Mouse (Mus musculus): ENCODE measurements at regions not wholly inside any gene's neighbourhood (a gene's known extent, or its start where the extent isn't known, plus 50 kb on each side); places are given as distances from the start of the nearest gene placed in this dataset.

DNA sequence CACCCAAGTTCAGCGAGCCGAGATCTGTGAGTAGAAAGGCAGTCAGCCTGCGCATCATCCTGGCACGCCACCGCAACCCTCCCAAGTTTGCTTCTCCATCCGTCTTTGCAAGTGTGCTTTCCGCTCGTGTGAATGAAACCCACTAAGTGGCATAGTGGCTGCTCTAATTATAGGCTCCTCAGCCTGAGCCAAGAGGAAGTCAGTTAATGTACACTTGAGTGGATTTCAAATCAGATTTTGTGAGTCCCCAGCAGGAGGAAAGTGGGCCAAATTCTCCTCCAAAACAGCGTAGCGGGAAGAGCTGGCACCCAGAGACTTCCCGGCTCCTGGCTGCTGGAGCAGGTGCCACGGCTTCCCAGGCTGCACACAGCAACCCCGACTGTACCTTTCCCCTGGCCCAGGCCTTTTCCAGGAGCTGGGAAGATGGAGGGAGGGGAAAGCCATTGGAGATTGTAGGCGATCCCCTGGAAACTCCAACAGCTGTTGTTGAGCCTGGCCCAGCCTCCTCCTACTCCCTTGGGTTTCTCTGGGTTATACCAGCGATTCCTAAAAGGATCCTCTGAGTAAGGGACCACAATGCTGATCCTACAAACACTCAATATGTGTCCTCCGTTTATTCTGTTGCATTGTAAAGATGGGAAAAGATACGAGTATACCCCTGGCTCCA is 158.3 kb downstream of the Cryba4 start:
- Histone ChIP-seq H3K27ac (ENCODE audit: control insufficient read depth, low read depth, low read length) (no peak overlapping the region), H3K27me3 (ENCODE audit: control insufficient read depth in 1 of 2, insufficient read depth in 2 of 2, low read length in 2 of 2) (no peaks in the 10 kb centered on the region), H3K79me2 (ENCODE audit: control insufficient read depth, insufficient read depth, low read length, poor library complexity) (no peaks in the 10 kb centered on the region), H3K9ac (ENCODE audit: control insufficient read depth, low read depth, low read length, poor library complexity, severe bottlenecking) (no peak overlapping the region), H3K36me3 (ENCODE audit: control insufficient read depth in 1 of 2, insufficient read depth in 2 of 2, low read length in 2 of 2) (no peaks in the 10 kb centered on the region), H3K4me1 (ENCODE audit: control insufficient read depth in 1 of 2, insufficient read depth in 2 of 2, low read length in 2 of 2) (no peaks in the 10 kb centered on the region), H3K9me3 (replicated peaks; ENCODE audit: insufficient read depth, low read length) (no peaks in the 10 kb centered on the region), H3K4me3 (ENCODE audit: control insufficient read depth in 1 of 2, insufficient read depth in 1 of 2, low read depth in 2 of 2, low read length in 2 of 2) (no peak overlapping the region)
- no peak for DNase-seq (ENCODE audit: low read depth, low spot score)
- TF ChIP-seq USF1 (IDR thresholded peaks at IDR 0.05; ENCODE audit: low read depth, low read length) (no peak), TCF12 (IDR thresholded peaks at IDR 0.05; ENCODE audit: low read depth, low read length) (no peak), GABPA (IDR thresholded peaks at IDR 0.05; ENCODE audit: low read depth, low read length) (no peak), USF2 (IDR thresholded peaks at IDR 0.05; ENCODE audit: borderline replicate concordance in 1 of 2, insufficient read depth in 1 of 2, low read depth in 1 of 2, low read length in 2 of 2) (no peak), MXI1 (IDR thresholded peaks at IDR 0.05; ENCODE audit: low read depth, low read length) (no peak), POLR2A (IDR thresholded peaks at IDR 0.05; ENCODE audit: control insufficient read depth in 1 of 2, insufficient read depth in 1 of 2, low read depth in 1 of 2, low read length in 2 of 2, poor library complexity in 1 of 2) (no peak), EP300 (IDR thresholded peaks at IDR 0.05; ENCODE audit: low read depth in 1 of 2, low read length in 2 of 2) (no peak), ZC3H11A (IDR thresholded peaks at IDR 0.05; ENCODE audit: low read depth, low read length) (no peak)

DNA sequence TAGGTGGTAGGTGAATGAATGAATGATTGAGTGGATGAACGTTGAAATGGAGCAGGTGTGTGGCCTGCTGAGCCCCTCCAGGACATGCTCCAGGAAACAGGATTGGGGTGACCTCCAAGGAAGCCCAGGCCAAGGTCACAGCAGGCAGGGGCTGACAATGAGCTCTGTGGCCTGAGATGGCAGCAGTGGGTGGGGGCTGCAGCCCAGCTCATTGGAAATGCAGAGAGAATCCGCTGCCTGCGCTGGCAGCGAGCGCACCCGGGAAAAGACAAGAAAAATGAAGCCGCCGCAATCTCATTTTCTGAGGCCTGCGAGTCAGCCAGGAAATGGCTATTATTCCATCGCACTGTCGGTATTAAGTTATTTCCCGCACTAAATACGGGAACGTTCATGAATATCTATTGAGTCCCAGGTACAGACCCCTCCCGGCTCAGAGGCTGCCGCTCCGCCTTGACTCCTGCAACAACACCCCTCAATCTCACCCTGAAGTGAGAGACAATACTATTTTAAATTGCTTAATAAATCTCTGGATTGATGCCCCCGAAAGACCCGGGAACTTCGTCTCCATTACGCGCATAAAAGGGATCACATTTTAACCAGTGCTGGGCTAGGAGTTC is 153.7 kb downstream of the Cryba4 start:
- Histone ChIP-seq H3K36me3 (ENCODE audit: control insufficient read depth in 1 of 2, insufficient read depth in 2 of 2, low read length in 2 of 2) (no peaks in the 10 kb centered on the region), H3K9me3 (replicated peaks; ENCODE audit: insufficient read depth, low read length) (no peaks in the 10 kb centered on the region), H3K27me3 (ENCODE audit: control insufficient read depth in 1 of 2, insufficient read depth in 2 of 2, low read length in 2 of 2) (no peaks in the 10 kb centered on the region), H3K9ac (ENCODE audit: control insufficient read depth, low read depth, low read length, poor library complexity, severe bottlenecking) (no peak overlapping the region), H3K27ac (ENCODE audit: control insufficient read depth, low read depth, low read length) (no peak overlapping the region), H3K4me1 (ENCODE audit: control insufficient read depth in 1 of 2, insufficient read depth in 2 of 2, low read length in 2 of 2) (no peaks in the 10 kb centered on the region), H3K4me3 (ENCODE audit: control insufficient read depth in 1 of 2, insufficient read depth in 1 of 2, low read depth in 2 of 2, low read length in 2 of 2) (no peak overlapping the region), H3K79me2 (ENCODE audit: control insufficient read depth, insufficient read depth, low read length, poor library complexity) (no peaks in the 10 kb centered on the region)
- DNase-seq (ENCODE audit: low read depth, low spot score) = no peak
- no peak for TF ChIP-seq TBP (IDR thresholded peaks at IDR 0.05; ENCODE audit: low read depth, low read length)
- TF ChIP-seq RCOR1 (IDR thresholded peaks at IDR 0.05; ENCODE audit: low read depth, low read length) = no peak
- no peak for TF ChIP-seq EP300 (IDR thresholded peaks at IDR 0.05; ENCODE audit: low read depth in 1 of 2, low read length in 2 of 2)
- no peak for TF ChIP-seq USF1 (IDR thresholded peaks at IDR 0.05; ENCODE audit: low read depth, low read length)
- no peak for TF ChIP-seq POLR2A (IDR thresholded peaks at IDR 0.05; ENCODE audit: control insufficient read depth in 1 of 2, insufficient read depth in 1 of 2, low read depth in 1 of 2, low read length in 2 of 2, poor library complexity in 1 of 2)
- no peak for TF ChIP-seq GABPA (IDR thresholded peaks at IDR 0.05; ENCODE audit: low read depth, low read length)
- no peak for TF ChIP-seq SMC3 (IDR thresholded peaks at IDR 0.05; ENCODE audit: low read depth, low read length)
- TF ChIP-seq CHD1 (IDR thresholded peaks at IDR 0.05; ENCODE audit: low read depth, low read length) = no peak
- no peak for TF ChIP-seq MYB (IDR thresholded peaks at IDR 0.05; ENCODE audit: low read depth, low read length)
- no peak for TF ChIP-seq UBTF (IDR thresholded peaks at IDR 0.05; ENCODE audit: borderline replicate concordance, insufficient read depth, low read depth, low read length)
- no peak for TF ChIP-seq BHLHE40 (IDR thresholded peaks at IDR 0.05; ENCODE audit: borderline replicate concordance, low read depth, low read length)
- no peak for TF ChIP-seq ZMIZ1 (IDR thresholded peaks at IDR 0.05; ENCODE audit: low read depth, low read length)
- TF ChIP-seq CTCF (IDR thresholded peaks at IDR 0.05 in 2 of 3, conservative IDR thresholded peaks at IDR 0.05 in 1 of 3; ENCODE audit: control insufficient read depth in 1 of 3, insufficient read depth in 1 of 3, low read depth in 2 of 3, low read length in 3 of 3, poor library complexity in 1 of 3, severe bottlenecking in 1 of 3) = no peak
- TF ChIP-seq MAX (IDR thresholded peaks at IDR 0.05; ENCODE audit: low read length) = no peak
- TF ChIP-seq TAL1 (IDR thresholded peaks at IDR 0.05; ENCODE audit: low read length) = no peak
